Mouse (Mus musculus): ENCODE measurements around the gene Flvcr2. TPM values are rescaled to one million over a fixed set of nuclear protein-coding genes. Genes with fewer than 3 reads are reported as not detected.

Gene Flvcr2
- polyA plus RNA-seq, 1 experiment from 2014 or later = 7.0 TPM

DNA sequence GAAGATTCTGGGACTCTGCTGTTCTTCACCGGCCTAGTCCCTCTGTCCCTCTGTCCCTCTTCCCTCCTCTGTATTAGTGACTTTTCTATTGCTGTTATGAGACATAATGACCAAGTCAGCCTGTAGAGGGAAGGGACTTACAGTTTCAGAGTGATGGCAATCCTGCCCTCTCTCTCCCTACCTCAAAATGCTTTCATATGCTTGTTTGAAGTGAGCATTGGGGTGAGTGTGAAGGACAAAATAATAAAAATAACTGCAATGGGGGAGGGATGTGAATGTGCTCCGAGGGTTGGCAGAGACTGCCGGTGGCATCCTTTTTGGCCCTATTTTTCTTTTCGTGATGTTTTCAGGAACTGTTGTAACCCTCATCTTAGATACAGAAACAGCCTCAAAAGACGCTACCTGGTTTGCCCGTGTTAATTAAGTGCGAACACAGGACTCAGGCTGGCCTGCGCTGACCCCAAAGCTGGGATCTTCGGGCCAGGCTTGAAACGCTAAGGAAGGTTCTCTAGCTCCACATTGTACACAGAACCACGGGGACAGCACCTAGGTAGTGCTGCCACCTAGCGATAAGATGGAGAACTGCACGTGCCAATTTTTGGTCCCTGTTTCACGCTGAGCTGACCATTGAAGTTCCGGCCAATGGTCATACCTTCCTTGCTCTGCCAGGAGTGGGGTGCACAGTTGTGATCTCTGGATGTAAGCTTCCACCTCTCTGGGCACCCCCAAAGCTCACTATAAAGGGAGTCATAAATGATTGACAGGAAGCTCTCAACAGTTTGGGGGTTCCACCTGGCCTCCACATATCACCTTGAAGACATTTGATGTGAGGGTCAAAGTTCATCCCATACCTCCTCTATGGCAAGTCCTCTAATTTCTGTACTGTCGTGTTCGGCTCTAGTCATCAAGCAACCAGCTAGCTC is 17.1 kb upstream of the Flvcr2 start:
- Histone ChIP-seq H3K4me3 (replicated peaks; ENCODE audit: low read depth, low read length) (no peak overlapping the region), H3K9me3 (replicated peaks; ENCODE audit: low read length) (no peaks in the 10 kb centered on the region), H3K27me3 (ENCODE audit: insufficient read depth, low read length) (no peaks in the 10 kb centered on the region), H3K27ac (no peak overlapping the region), H3K9ac (ENCODE audit: low read depth, low read length) (no peak overlapping the region), H3K36me3 (ENCODE audit: insufficient read depth, low read length) (no peaks in the 10 kb centered on the region), H3K4me2 (ENCODE audit: low read length) (no peak overlapping the region), H3K4me1 (replicated peaks; ENCODE audit: insufficient read depth, low read length) (no peaks in the 10 kb centered on the region)
- WGBS = 38% methylated on average over 17 of the region's 17 CpGs
- TF ChIP-seq CTCF (IDR thresholded peaks at IDR 0.05; ENCODE audit: low read depth) = peak; percentile 98
- peak; percentile 57; the same call in 1 of the 2 replicates for ATAC-seq (replicated peaks; ENCODE audit: low FRiP score, low read depth)
- DNase-seq (ENCODE audit: low spot score) = peak; percentile 77

DNA sequence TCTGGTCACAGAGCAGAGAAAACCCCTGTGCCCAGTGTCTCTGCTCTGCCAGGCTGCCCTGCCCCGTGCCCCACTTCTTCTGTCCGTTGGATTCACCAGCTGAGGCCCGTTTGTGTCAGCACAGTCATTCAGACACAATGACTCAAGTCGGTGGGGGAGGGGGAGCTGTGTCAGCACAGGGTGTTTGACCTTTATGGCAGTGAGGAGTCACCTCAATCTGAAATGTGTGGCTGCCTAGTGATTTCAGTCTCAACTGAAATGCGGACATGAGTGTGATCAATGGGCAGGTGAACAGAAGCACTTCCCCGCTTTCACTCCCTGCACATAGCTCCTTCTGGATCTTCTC is 16.4 kb upstream of the Flvcr2 start:
- H3K27ac ChIP-seq = no peak overlapping the region
- 59% methylated on average over 6 of the region's 6 CpGs for WGBS
- H3K36me3 ChIP-seq (ENCODE audit: insufficient read depth, low read length) = no peaks in the 10 kb centered on the region
- DNase-seq (ENCODE audit: low spot score) (no peak), ATAC-seq (replicated peaks; ENCODE audit: low FRiP score, low read depth) (0 out of 2 replicates have a peak, but pooled peaks have one; percentile 10)
- no peak overlapping the region for H3K4me3 ChIP-seq (replicated peaks; ENCODE audit: low read depth, low read length)
- no peaks in the 10 kb centered on the region for H3K4me1 ChIP-seq (replicated peaks; ENCODE audit: insufficient read depth, low read length)
- TF ChIP-seq CTCF (IDR thresholded peaks at IDR 0.05; ENCODE audit: low read depth) = no peak
- H3K9me3 ChIP-seq (replicated peaks; ENCODE audit: low read length) = no peaks in the 10 kb centered on the region
- H3K27me3 ChIP-seq (ENCODE audit: insufficient read depth, low read length) = no peaks in the 10 kb centered on the region
- H3K4me2 ChIP-seq (ENCODE audit: low read length) = no peak overlapping the region
- H3K9ac ChIP-seq (ENCODE audit: low read depth, low read length) = no peak overlapping the region

DNA sequence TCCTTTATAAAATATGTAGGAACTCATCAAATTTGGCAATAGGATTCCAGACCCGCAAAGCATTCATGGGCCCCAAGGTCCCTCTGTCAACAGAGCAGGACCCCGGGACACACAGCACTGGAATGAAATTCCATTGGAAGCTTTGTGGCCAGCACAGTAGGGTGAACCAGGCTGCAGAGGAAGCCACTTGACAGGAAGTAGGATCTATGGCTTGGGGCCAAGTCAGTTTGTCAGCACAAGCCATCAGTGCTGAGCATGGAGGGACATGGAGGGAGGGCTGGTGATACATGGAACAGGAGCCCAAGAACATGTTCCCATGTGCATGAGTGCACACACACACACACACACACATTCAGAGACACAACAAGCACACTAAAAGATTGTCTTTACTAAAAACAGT is 10.1 kb upstream of the Flvcr2 start:
- TF ChIP-seq CTCF (IDR thresholded peaks at IDR 0.05; ENCODE audit: low read depth) = no peak
- H3K36me3 ChIP-seq (ENCODE audit: insufficient read depth, low read length) = no peaks in the 10 kb centered on the region
- H3K9me3 ChIP-seq (replicated peaks; ENCODE audit: low read length) = no peaks in the 10 kb centered on the region
- no peaks in the 10 kb centered on the region for H3K27me3 ChIP-seq (ENCODE audit: insufficient read depth, low read length)
- no peak overlapping the region for H3K9ac ChIP-seq (ENCODE audit: low read depth, low read length)
- no peak overlapping the region for H3K4me3 ChIP-seq (replicated peaks; ENCODE audit: low read depth, low read length)
- DNase-seq (ENCODE audit: low spot score) = peak; percentile 37
- ATAC-seq (replicated peaks; ENCODE audit: low FRiP score, low read depth) = no peak
- no peak overlapping the region for H3K27ac ChIP-seq
- 70% methylated on average over 2 of the region's 2 CpGs for WGBS
- no peak overlapping the region for H3K4me2 ChIP-seq (ENCODE audit: low read length)
- no peaks in the 10 kb centered on the region for H3K4me1 ChIP-seq (replicated peaks; ENCODE audit: insufficient read depth, low read length)

DNA sequence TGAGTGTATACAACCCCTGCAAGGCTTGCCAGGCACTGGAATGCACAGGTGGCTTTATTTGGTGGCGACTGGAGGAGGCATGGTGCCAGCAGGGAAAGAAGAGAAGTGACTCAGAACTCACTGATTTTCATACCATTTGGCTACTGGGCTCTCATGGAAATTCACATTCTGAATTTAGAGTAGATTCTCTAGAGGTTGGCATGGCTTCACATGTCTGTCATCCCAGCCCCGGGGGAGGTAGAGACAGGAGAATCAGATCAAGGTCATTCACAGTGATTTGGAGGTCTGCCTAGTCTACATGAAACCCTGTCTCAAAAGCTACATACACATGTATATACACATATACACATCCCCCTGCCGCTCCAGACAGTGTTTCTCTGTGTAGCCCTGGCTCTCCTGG is 9.4 kb upstream of the Flvcr2 start:
- Histone ChIP-seq H3K4me2 (ENCODE audit: low read length) (no peak overlapping the region), H3K4me3 (replicated peaks; ENCODE audit: low read depth, low read length) (no peak overlapping the region), H3K27ac (no peak overlapping the region), H3K9me3 (replicated peaks; ENCODE audit: low read length) (no peaks in the 10 kb centered on the region), H3K27me3 (ENCODE audit: insufficient read depth, low read length) (no peaks in the 10 kb centered on the region), H3K9ac (ENCODE audit: low read depth, low read length) (no peak overlapping the region), H3K36me3 (ENCODE audit: insufficient read depth, low read length) (no peaks in the 10 kb centered on the region), H3K4me1 (replicated peaks; ENCODE audit: insufficient read depth, low read length) (no peaks in the 10 kb centered on the region)
- WGBS = 92% methylated on average over 3 of the region's 3 CpGs
- no peak for ATAC-seq (replicated peaks; ENCODE audit: low FRiP score, low read depth)
- TF ChIP-seq CTCF (IDR thresholded peaks at IDR 0.05; ENCODE audit: low read depth) = no peak
- no peak for DNase-seq (ENCODE audit: low spot score)

DNA sequence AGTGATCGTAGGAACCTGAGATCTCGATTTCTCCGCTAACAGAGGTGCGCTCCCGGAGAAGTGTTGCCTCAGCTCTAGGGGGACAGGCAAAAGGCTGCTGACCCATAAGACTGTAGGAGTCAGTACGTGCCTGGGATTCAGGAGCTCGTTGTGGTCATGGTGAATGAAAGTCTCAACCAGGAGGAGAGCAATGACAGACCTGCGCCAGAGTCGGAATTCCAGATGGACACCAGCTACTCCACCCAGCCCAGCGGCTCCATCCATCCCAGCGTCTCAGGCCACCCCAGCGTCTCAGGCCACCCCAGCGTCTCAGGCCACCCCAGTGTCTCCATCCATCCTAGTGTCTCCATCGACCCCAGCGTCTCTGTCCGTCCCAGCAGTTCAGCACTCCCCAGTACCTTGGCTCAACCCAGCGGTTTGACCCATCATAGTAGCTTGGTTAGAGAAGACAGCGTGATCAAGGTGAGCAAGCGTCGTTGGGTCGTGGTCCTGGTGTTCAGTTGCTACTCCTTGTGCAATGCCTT is 419 bp downstream of the Flvcr2 start:
- H3K4me3 ChIP-seq (replicated peaks; ENCODE audit: low read depth, low read length) = peak overlapping the region; percentile 41

DNA sequence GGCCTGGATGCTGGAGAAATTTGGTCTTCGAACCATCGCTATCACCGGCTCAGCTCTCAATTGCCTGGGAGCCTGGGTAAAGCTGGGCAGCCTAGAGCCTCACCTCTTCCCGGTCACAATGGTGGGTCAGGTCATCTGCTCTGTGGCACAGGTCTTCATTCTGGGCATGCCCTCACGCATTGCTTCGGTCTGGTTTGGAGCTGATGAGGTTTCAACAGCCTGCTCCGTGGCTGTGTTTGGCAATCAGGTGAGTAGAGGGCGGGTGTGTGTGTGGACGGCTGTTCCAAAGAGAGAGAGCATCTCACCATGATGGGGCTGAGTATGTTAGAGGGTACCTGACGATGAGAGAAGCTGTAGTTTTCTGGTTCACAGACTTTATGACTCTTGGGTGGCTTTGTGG is 1.0 kb downstream of the Flvcr2 start:
- H3K36me3 ChIP-seq (ENCODE audit: insufficient read depth, low read length) = no peaks in the 10 kb centered on the region
- H3K27ac ChIP-seq = no peak overlapping the region
- 80% methylated on average over 10 of the region's 10 CpGs for WGBS
- 0 out of 2 replicates have a peak, but pooled peaks cover 5% of the 10 kb centered on the region for H3K27me3 ChIP-seq (ENCODE audit: insufficient read depth, low read length)
- ATAC-seq (replicated peaks; ENCODE audit: low FRiP score, low read depth) = no peak
- no peak overlapping the region for H3K9ac ChIP-seq (ENCODE audit: low read depth, low read length)
- no peaks in the 10 kb centered on the region for H3K9me3 ChIP-seq (replicated peaks; ENCODE audit: low read length)
- no peak for DNase-seq (ENCODE audit: low spot score)
- no peak for TF ChIP-seq CTCF (IDR thresholded peaks at IDR 0.05; ENCODE audit: low read depth)
- H3K4me2 ChIP-seq (ENCODE audit: low read length) = peak overlapping the region; percentile 90
- peak overlapping the region; percentile 41; the same call in 1 of the 2 replicates for H3K4me3 ChIP-seq (replicated peaks; ENCODE audit: low read depth, low read length)
- 0 out of 2 replicates have a peak, but pooled peaks cover 4% of the 10 kb centered on the region for H3K4me1 ChIP-seq (replicated peaks; ENCODE audit: insufficient read depth, low read length)

More for the DNA sequence above, 419 bp downstream of the Flvcr2 start:
- Histone ChIP-seq H3K9me3 (replicated peaks; ENCODE audit: low read length) (no peaks in the 10 kb centered on the region), H3K27me3 (ENCODE audit: insufficient read depth, low read length) (0 out of 2 replicates have a peak, but pooled peaks cover 5% of the 10 kb centered on the region), H3K36me3 (ENCODE audit: insufficient read depth, low read length) (no peaks in the 10 kb centered on the region), H3K27ac (no peak overlapping the region), H3K4me1 (replicated peaks; ENCODE audit: insufficient read depth, low read length) (0 out of 2 replicates have a peak, but pooled peaks cover 4% of the 10 kb centered on the region), H3K4me2 (ENCODE audit: low read length) (peak overlapping the region; percentile 90), H3K9ac (ENCODE audit: low read depth, low read length) (peak overlapping the region; percentile 24; the same call in 1 of the 2 replicates)
- 24% methylated on average over 21 of the region's 21 CpGs for WGBS
- ATAC-seq (replicated peaks; ENCODE audit: low FRiP score, low read depth) (0 out of 2 replicates have a peak, but pooled peaks have one; percentile 15), DNase-seq (ENCODE audit: low spot score) (no peak)
- no peak for TF ChIP-seq CTCF (IDR thresholded peaks at IDR 0.05; ENCODE audit: low read depth)
